Mouse (Mus musculus): ENCODE results near the gene Cst7.

DNA sequence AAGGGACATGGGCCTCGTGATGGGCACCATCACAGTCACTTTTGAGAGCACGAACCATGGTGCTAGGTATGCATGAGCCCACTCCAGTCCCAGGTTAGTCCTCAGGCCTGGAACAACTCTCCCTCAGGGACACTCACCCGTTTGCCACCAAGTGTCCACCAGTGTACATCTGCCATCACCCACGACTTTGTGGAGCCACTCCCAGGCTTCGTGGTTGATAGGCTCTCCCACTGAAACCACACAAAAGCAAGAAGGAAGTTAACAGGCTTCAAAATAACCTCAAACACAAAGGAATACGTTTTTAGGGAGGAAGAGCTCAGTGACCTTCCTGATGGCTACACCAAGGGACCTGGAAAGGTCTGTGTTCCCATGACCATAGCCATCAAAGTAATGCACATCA is 56.9 kb downstream of the Cst7 start:
- TF ChIP-seq POLR2A (IDR thresholded peaks at IDR 0.05; ENCODE audit: borderline replicate concordance, low read depth, low read length), result no peak
- no peak for TF ChIP-seq CTCF (IDR thresholded peaks at IDR 0.05; ENCODE audit: low read depth, low read length)
